Mouse (Mus musculus) megakaryocyte, adult 5-6 weeks (primary cell): ENCODE results near the gene Rflnb. TPM values are rescaled to one million over a fixed set of nuclear protein-coding genes. Genes with fewer than 3 reads are reported as not detected.

Experiments
- ATAC-seq: 2 replicates; pipeline ENCODE4 v1.8.0; 2016; ENCODE audit warnings: mild to moderate bottlenecking, inconsistent platforms; ENCODE audit not compliant: poor library complexity, severe bottlenecking
- total RNA-seq, 2 experiments: library from RNA; stranded (forward) in 1 of 2; stranded (reverse) in 1 of 2; fragments of 153-499, 151-499 nt in 1 of 2; fragments of 221-1000, 200-1000 nt in 1 of 2; gene quantifications; 2 replicates each; pipeline versions ENCODE4 v1.2.3 to v1.2.4; 2015 to 2017

Rflnb gene
- total RNA-seq, 2 experiments from 2014 or later: 34.6 to 45.7 TPM

GRCm38 (mm10) chr11:75992481-75992880 is 35.1 kb downstream of the Rflnb start:
- peak; percentile 38; the same call in 1 of the 2 replicates for ATAC-seq

- no peak for ATAC-seq
These were observed 35.7 kb downstream of the Rflnb start for GRCm38 (mm10) chr11:75991911-75992310.

- ATAC-seq: no peak
These were observed 36.4 kb downstream of the Rflnb start for GRCm38 (mm10) chr11:75990965-75991835.

GRCm38 (mm10) chr11:75985948-75986347 is 41.6 kb downstream of the Rflnb start:
- ATAC-seq: no peak

- no peak for ATAC-seq
These were observed 43.0 kb downstream of the Rflnb start for GRCm38 (mm10) chr11:75984581-75984980.

- no peak for ATAC-seq
These were observed 44.4 kb downstream of the Rflnb start for GRCm38 (mm10) chr11:75983194-75983593.

GRCm38 (mm10) chr11:75980413-75980812 is 47.2 kb downstream of the Rflnb start:
- ATAC-seq: no peak

GRCm38 (mm10) chr11:75978051-75978450 is 49.5 kb downstream of the Rflnb start:
- ATAC-seq: no peak

GRCm38 (mm10) chr11:75976748-75977147 is 50.8 kb downstream of the Rflnb start:
- peak; percentile 43 for ATAC-seq

- ATAC-seq: no peak
These were observed 53.6 kb downstream of the Rflnb start for GRCm38 (mm10) chr11:75973988-75974387.

GRCm38 (mm10) chr11:75972916-75973567 is 54.5 kb downstream of the Rflnb start:
- ATAC-seq: no peak

- ATAC-seq: no peak
These were observed 55.4 kb downstream of the Rflnb start for GRCm38 (mm10) chr11:75972188-75972587.

- no peak for ATAC-seq
These were observed 57.0 kb downstream of the Rflnb start for GRCm38 (mm10) chr11:75970629-75971028.

Other genes starting within 250 kb of the Rflnb start
- gene Doc2b, start 231.7 kb downstream of the Rflnb start, total RNA-seq (2015): not detected in 2 replicates
- not detected in 2 replicates for gene Doc2b, start 231.7 kb downstream of the Rflnb start, total RNA-seq (2017)
- gene Rph3al, start 89.4 kb downstream of the Rflnb start, total RNA-seq (2015): 0.49 and 0.84 TPM in 2 replicates
- gene Rph3al, start 89.4 kb downstream of the Rflnb start, total RNA-seq (2017): 1.3 TPM in 1 of 2 replicates, not detected in the other
- not detected in 2 replicates for gene 1700016K19Rik, start 27.9 kb downstream of the Rflnb start, total RNA-seq (2015)
- not detected in 2 replicates for gene 1700016K19Rik, start 27.9 kb downstream of the Rflnb start, total RNA-seq (2017)
- 22.2 and 30.5 TPM in 2 replicates for gene Vps53, start 151.9 kb upstream of the Rflnb start, total RNA-seq (2015)
- gene Vps53, start 151.9 kb upstream of the Rflnb start, total RNA-seq (2017): 31.5 and 32.8 TPM in 2 replicates
- gene Fam57a, start 151.9 kb upstream of the Rflnb start, total RNA-seq (2015): 2.1 and 2.4 TPM in 2 replicates
- 1.8 and 1.9 TPM in 2 replicates for gene Fam57a, start 151.9 kb upstream of the Rflnb start, total RNA-seq (2017)
- not detected in 2 replicates for gene Dbil5, start 189.8 kb upstream of the Rflnb start, total RNA-seq (2015)
- gene Dbil5, start 189.8 kb upstream of the Rflnb start, total RNA-seq (2017): not detected in 2 replicates
- gene Gemin4, start 189.9 kb upstream of the Rflnb start, total RNA-seq (2015): 2.1 and 6.1 TPM in 2 replicates
- 2.9 and 6.0 TPM in 2 replicates for gene Gemin4, start 189.9 kb upstream of the Rflnb start, total RNA-seq (2017)
- gene Mrm3, start 215.9 kb upstream of the Rflnb start, total RNA-seq (2015): 4.5 and 5.9 TPM in 2 replicates
- 7.5 and 8.6 TPM in 2 replicates for gene Mrm3, start 215.9 kb upstream of the Rflnb start, total RNA-seq (2017)
- 41.2 and 63.4 TPM in 2 replicates for gene Glod4, start 215.9 kb upstream of the Rflnb start, total RNA-seq (2015)
- 89.6 and 159 TPM in 2 replicates for gene Glod4, start 215.9 kb upstream of the Rflnb start, total RNA-seq (2017)